Mouse (Mus musculus) CH12.LX (cell line): ENCODE measurements around the gene Ear2. TPM values are rescaled to one million over a fixed set of nuclear protein-coding genes. Genes with fewer than 3 reads are reported as not detected.
"Not testable (repeated sequence)": the region's sequence is repeated elsewhere in the genome, so short reads cannot be mapped to it uniquely, and the experiment has no call there.

Experiments used
- DNase-seq: peaks from one replicate; pipeline ENCODE4 v3.0.0-alpha.2; 2013; ENCODE audit errors: extremely low read depth
- H3K27ac ChIP-seq: 2 replicates; pipeline ENCODE4 v1.5.1; 2012; ENCODE audit warnings: low read depth, mild to moderate bottlenecking, control low read depth, moderate library complexity; ENCODE audit not compliant: insufficient read depth
- H3K27me3 ChIP-seq: replicated peaks from 2 replicates; pipeline ENCODE3; 2012; ENCODE audit warnings: inconsistent platforms
- H3K36me3 ChIP-seq, 2 experiments: replicated peaks in 1 of 2; 2 replicates each; pipeline versions ENCODE3 to v1.6.1; 2012; ENCODE audit warnings: inconsistent platforms in 1 of 2, low read length in 1 of 2, mild to moderate bottlenecking in 1 of 2, mixed read lengths in 1 of 2, moderate library complexity in 1 of 2; ENCODE audit not compliant: control insufficient read depth in 1 of 2, insufficient read depth in 1 of 2
- H3K4me1 ChIP-seq, 2 experiments: 2 replicates each; pipeline ENCODE4 v1.6.1; 2012; ENCODE audit warnings: inconsistent platforms in 1 of 2, moderate library complexity in 1 of 2; ENCODE audit not compliant: insufficient read depth in 2 of 2, control insufficient read depth in 1 of 2
- H3K4me2 ChIP-seq: 2 replicates; pipeline ENCODE4 v1.6.1; 2012; ENCODE audit warnings: low read depth, mild to moderate bottlenecking, control low read depth; ENCODE audit not compliant: poor library complexity, insufficient read depth, severe bottlenecking
- H3K4me3 ChIP-seq, 3 experiments: fragments of 150-350 bp in 1 of 3; sonication (generic) in 1 of 3; replicated peaks in 1 of 3; 2 replicates each; pipeline versions ENCODE3 to v1.5.1; 2011 to 2012; ENCODE audit warnings: low read depth in 2 of 3, low read length in 2 of 3, mild to moderate bottlenecking in 2 of 3, moderate library complexity in 2 of 3, control low read depth in 1 of 3, improper control_type of control experiment in 1 of 3, inconsistent platforms in 1 of 3, mixed read lengths in 1 of 3; ENCODE audit not compliant: poor library complexity in 1 of 3
- H3K79me2 ChIP-seq: replicated peaks from 2 replicates; pipeline ENCODE4 v1.6.1; 2012; ENCODE audit warnings: mild to moderate bottlenecking, moderate library complexity; ENCODE audit not compliant: control insufficient read depth, poor library complexity, insufficient read depth, severe bottlenecking; ENCODE audit errors: extremely low read depth
- H3K9ac ChIP-seq: 2 replicates; pipeline ENCODE4 v1.6.1; 2012; ENCODE audit warnings: low read depth, mild to moderate bottlenecking, control low read depth, moderate library complexity; ENCODE audit not compliant: insufficient read depth
- H3K9me3 ChIP-seq: replicated peaks from 2 replicates; pipeline ENCODE3; 2012; ENCODE audit warnings: low read length, inconsistent platforms, mixed read lengths
- ETS1 ChIP-seq: conservative IDR thresholded peaks from 2 replicates; pipeline ENCODE4 v1.6.1; 2012; ENCODE audit warnings: low read depth, mild to moderate bottlenecking, inconsistent platforms, low read length, improper control_type of control experiment, moderate library complexity
- JUN ChIP-seq: IDR thresholded peaks from 2 replicates; pipeline ENCODE4 v1.6.1; 2011; ENCODE audit warnings: low read depth, mild to moderate bottlenecking, low read length, improper control_type of control experiment, moderate library complexity; ENCODE audit not compliant: insufficient read depth
- JUND ChIP-seq: conservative IDR thresholded peaks from 2 replicates; pipeline ENCODE4 v1.6.1; 2011; ENCODE audit warnings: low read depth, low read length, improper control_type of control experiment
- KAT2A ChIP-seq: IDR thresholded peaks from 2 replicates; pipeline ENCODE4 v1.6.1; 2012; ENCODE audit warnings: low read length, improper control_type of control experiment, inconsistent platforms; ENCODE audit not compliant: insufficient replicate concordance
- RAD21 ChIP-seq: IDR thresholded peaks from 2 replicates; pipeline ENCODE4 v1.6.1; 2011; ENCODE audit warnings: low read depth, mild to moderate bottlenecking, low read length, improper control_type of control experiment, moderate library complexity
- RCOR1 ChIP-seq: conservative IDR thresholded peaks from 2 replicates; pipeline ENCODE4 v1.6.1; 2012; ENCODE audit warnings: low read depth, mild to moderate bottlenecking, inconsistent platforms, low read length, improper control_type of control experiment
- TBP ChIP-seq: conservative IDR thresholded peaks from 2 replicates; pipeline ENCODE4 v1.6.1; 2011; ENCODE audit warnings: low read depth, low read length, improper control_type of control experiment
- TCF12 ChIP-seq: IDR thresholded peaks from 2 replicates; pipeline ENCODE4 v1.6.1; 2014; ENCODE audit warnings: low read depth, mild to moderate bottlenecking, inconsistent platforms, low read length, improper control_type of control experiment
- UBTF ChIP-seq: IDR thresholded peaks from 2 replicates; pipeline ENCODE4 v1.6.1; 2012; ENCODE audit warnings: low read depth, mild to moderate bottlenecking, inconsistent platforms, low read length, improper control_type of control experiment, moderate library complexity
- USF2 ChIP-seq: conservative IDR thresholded peaks from 2 replicates; pipeline ENCODE4 v1.6.1; 2011; ENCODE audit warnings: low read depth, low read length, improper control_type of control experiment
- ZKSCAN1 ChIP-seq: IDR thresholded peaks from 2 replicates; pipeline ENCODE4 v1.6.1; 2012; ENCODE audit warnings: low read depth, inconsistent platforms, low read length, improper control_type of control experiment, borderline replicate concordance
- ZMIZ1 ChIP-seq: IDR thresholded peaks from 2 replicates; pipeline ENCODE4 v1.6.1; 2012; ENCODE audit warnings: low read depth, mild to moderate bottlenecking, inconsistent platforms, low read length, improper control_type of control experiment
- ZNF384 ChIP-seq: IDR thresholded peaks from 2 replicates; pipeline ENCODE4 v1.6.1; 2012; ENCODE audit warnings: low read depth, low read length, improper control_type of control experiment, inconsistent platforms
- dilution Hi-C: fragments of 300-500 bp; cut with MboI; formaldehyde crosslinking; loops from 2 replicates; pipeline ENCODE4 v1.14.3; 2020; ENCODE audit warnings: low sequenced_read_pairs; ENCODE audit not compliant: extremely low pct_unique_long_range_greater_than_20kb, extremely low pct_ligation_motif_present
- in situ Hi-C: fragments of 300-500 bp; cut with MboI; formaldehyde crosslinking; loops from 3 replicates; pipeline ENCODE4 v1.14.3; 2019; ENCODE audit warnings: low sequenced_read_pairs, low pct_ligation_motif_present, low pct_unique_long_range_greater_than_20kb, mixed read lengths
- polyA plus RNA-seq: library from polyadenylated mRNA; unstranded; fragments of >175 nt; gene quantifications from 2 replicates; pipeline ENCODE4 v1.2.1, GENCODE M21; 2012; ENCODE audit warnings: low read depth; ENCODE audit not compliant: insufficient read length
- total RNA-seq, 2 experiments: library from RNA; depleted of rRNA; stranded (reverse); fragments of 300-350 nt in 1 of 2; fragments of >200 nt in 1 of 2; gene quantifications; 2 replicates each; pipeline ENCODE4 v1.2.3; 2012 to 2014

Ear2 gene
- total and polyA plus RNA-seq, 3 experiments, result not detected

- Histone ChIP-seq H3K27ac (no peak overlapping the region), H3K9me3 (no peaks in the 10 kb centered on the region), H3K27me3 (no peaks in the 10 kb centered on the region), H3K79me2 (no peaks in the 10 kb centered on the region), H3K4me2 (no peak overlapping the region), H3K9ac (no peak overlapping the region), H3K4me3 (no peak overlapping the region), H3K36me3 (no peaks in the 10 kb centered on the region), H3K4me1 (no peaks in the 10 kb centered on the region)
- TF ChIP-seq TBP, result no peak
- TF ChIP-seq RAD21, result no peak
- TF ChIP-seq ZNF384, result no peak
- no peak for TF ChIP-seq ZKSCAN1
- TF ChIP-seq RCOR1, result no peak
- no peak for TF ChIP-seq UBTF
- no peak for TF ChIP-seq KAT2A
- TF ChIP-seq ETS1, result no peak
- no peak for TF ChIP-seq USF2
- no peak for TF ChIP-seq JUN
- no peak for TF ChIP-seq TCF12
- TF ChIP-seq JUND, result no peak
- TF ChIP-seq ZMIZ1, result no peak
- no peak for DNase-seq
- dilution Hi-C loops (no loop called here), in situ Hi-C loops (no loop called here)
Observed at GRCm38 (mm10) chr14:44110981-44111380, 8.5 kb downstream of the Ear2 start.

GRCm38 (mm10) chr14:44123551-44123950 lies 21.1 kb downstream of the Ear2 start, which contains the start of gene Gm3327:
TSS of gene Gm3327 (plus strand) at chr14:44123851.
- H3K4me1 ChIP-seq, DNase-seq, H3K4me2 ChIP-seq, H3K4me3 ChIP-seq, H3K27ac ChIP-seq, H3K36me3 ChIP-seq, H3K9me3 ChIP-seq, in situ Hi-C loops, H3K79me2 ChIP-seq, H3K27me3 ChIP-seq, H3K9ac ChIP-seq, dilution Hi-C loops: not testable (repeated sequence)

Other genes starting within 250 kb of the Ear2 start
- gene Ear1, start 227.1 kb upstream of the Ear2 start, total RNA-seq (2012; rRNA removed), result not detected in 2 replicates
- gene Ear1, start 227.1 kb upstream of the Ear2 start, total RNA-seq (2014; rRNA removed), result not detected in 2 replicates
- not detected in 2 replicates for gene Ear1, start 227.1 kb upstream of the Ear2 start, polyA plus RNA-seq
- not detected in 2 replicates for gene Ear10, start 179.1 kb upstream of the Ear2 start, total RNA-seq (2012; rRNA removed)
- gene Ear10, start 179.1 kb upstream of the Ear2 start, total RNA-seq (2014; rRNA removed), result not detected in 2 replicates
- not detected in 2 replicates for gene Ear10, start 179.1 kb upstream of the Ear2 start, polyA plus RNA-seq
- gene Gm8113, start 177.3 kb upstream of the Ear2 start, total RNA-seq (2012; rRNA removed), result 0.04 and 0.08 TPM in 2 replicates
- gene Gm8113, start 177.3 kb upstream of the Ear2 start, total RNA-seq (2014; rRNA removed), result 0.38 and 0.73 TPM in 2 replicates
- 0.26 and 0.41 TPM in 2 replicates for gene Gm8113, start 177.3 kb upstream of the Ear2 start, polyA plus RNA-seq
- not detected in 2 replicates for gene Ang5, start 145.6 kb upstream of the Ear2 start, total RNA-seq (2012; rRNA removed)
- gene Ang5, start 145.6 kb upstream of the Ear2 start, total RNA-seq (2014; rRNA removed), result not detected in 2 replicates
- gene Ang5, start 145.6 kb upstream of the Ear2 start, polyA plus RNA-seq, result not detected in 2 replicates
- not detected in 2 replicates for gene Ang6, start 100.4 kb upstream of the Ear2 start, total RNA-seq (2012; rRNA removed)
- not detected in 2 replicates for gene Ang6, start 100.4 kb upstream of the Ear2 start, total RNA-seq (2014; rRNA removed)
- gene Ang6, start 100.4 kb upstream of the Ear2 start, polyA plus RNA-seq, result not detected in 2 replicates
- not detected in 2 replicates for gene Gm3327, start 21.2 kb downstream of the Ear2 start, total RNA-seq (2012; rRNA removed)
- not detected in 2 replicates for gene Gm3327, start 21.2 kb downstream of the Ear2 start, total RNA-seq (2014; rRNA removed)
- gene Gm3327, start 21.2 kb downstream of the Ear2 start, polyA plus RNA-seq, result not detected in 2 replicates
- gene Gm8212, start 95.0 kb downstream of the Ear2 start, total RNA-seq (2012; rRNA removed), result not detected in 2 replicates
- not detected in 2 replicates for gene Gm8212, start 95.0 kb downstream of the Ear2 start, total RNA-seq (2014; rRNA removed)
- gene Gm8212, start 95.0 kb downstream of the Ear2 start, polyA plus RNA-seq, result not detected in 2 replicates
- gene 4930503E14Rik, start 110.6 kb downstream of the Ear2 start, total RNA-seq (2012; rRNA removed), result 0.30 and 0.38 TPM in 2 replicates
- gene 4930503E14Rik, start 110.6 kb downstream of the Ear2 start, total RNA-seq (2014; rRNA removed), result 1.5 and 1.7 TPM in 2 replicates
- gene 4930503E14Rik, start 110.6 kb downstream of the Ear2 start, polyA plus RNA-seq, result 0.54 and 0.67 TPM in 2 replicates
- gene Gm8220, start 182.9 kb downstream of the Ear2 start, total RNA-seq (2012; rRNA removed), result 0.17 TPM in 1 of 2 replicates, not detected in the other
- not detected in 2 replicates for gene Gm8220, start 182.9 kb downstream of the Ear2 start, total RNA-seq (2014; rRNA removed)
- gene Gm8220, start 182.9 kb downstream of the Ear2 start, polyA plus RNA-seq, result 0.37 and 0.53 TPM in 2 replicates
- gene Gm5930, start 235.9 kb downstream of the Ear2 start, total RNA-seq (2012; rRNA removed), result 2.1 and 2.8 TPM in 2 replicates
- 3.1 and 3.6 TPM in 2 replicates for gene Gm5930, start 235.9 kb downstream of the Ear2 start, total RNA-seq (2014; rRNA removed)
- 1.3 TPM in 2 replicates for gene Gm5930, start 235.9 kb downstream of the Ear2 start, polyA plus RNA-seq